Mouse (Mus musculus): ENCODE results near the gene Pipox.

Pipox gene

DNA sequence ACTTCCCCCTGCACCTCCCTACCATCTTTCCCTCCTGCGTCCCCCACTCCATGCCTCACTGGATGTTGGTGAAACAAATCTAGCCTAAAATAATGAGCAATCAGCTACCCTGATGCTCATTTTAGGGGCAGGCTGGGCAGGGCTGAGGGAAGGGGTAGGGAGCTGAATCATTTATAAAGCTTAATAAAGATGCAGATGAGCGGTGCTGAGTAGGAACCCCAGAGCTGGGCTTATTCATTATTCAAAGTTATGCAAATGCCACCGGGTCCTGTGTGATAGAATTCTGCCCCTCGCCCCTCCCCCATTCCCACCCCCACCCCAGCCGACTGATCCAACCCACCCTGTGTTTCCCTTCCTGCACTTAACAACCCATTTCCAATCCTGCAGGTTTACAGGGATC, 18.6 kb downstream of the Pipox start:
- no peak for DNase-seq

DNA sequence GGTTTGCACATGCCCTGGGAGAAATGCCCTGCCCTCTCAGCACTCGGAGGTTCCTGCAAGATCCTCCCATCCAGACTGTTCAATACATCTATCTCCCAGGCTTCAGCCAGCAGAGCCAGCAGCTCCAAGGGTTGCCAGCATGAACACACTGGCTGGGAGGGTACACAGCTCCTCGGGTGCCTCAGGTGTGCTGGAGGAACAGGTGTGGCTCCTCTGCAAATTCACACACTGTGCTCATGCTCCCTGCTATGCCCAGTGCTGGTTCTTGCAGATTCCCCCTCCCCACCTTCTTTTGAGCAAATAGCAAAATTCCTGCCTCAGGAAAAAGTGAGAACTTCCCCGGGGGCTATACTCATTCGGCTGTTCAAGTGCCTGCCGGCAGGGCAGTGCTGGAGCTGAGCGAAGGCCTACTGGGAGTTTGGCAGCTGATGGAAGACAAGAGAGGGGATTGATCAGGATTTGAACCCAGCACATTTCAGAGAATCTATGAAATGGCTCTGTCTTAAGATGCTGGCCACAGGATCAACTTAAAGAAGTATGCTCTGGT, 19.1 kb downstream of the Pipox start:
- no peak for DNase-seq

DNA sequence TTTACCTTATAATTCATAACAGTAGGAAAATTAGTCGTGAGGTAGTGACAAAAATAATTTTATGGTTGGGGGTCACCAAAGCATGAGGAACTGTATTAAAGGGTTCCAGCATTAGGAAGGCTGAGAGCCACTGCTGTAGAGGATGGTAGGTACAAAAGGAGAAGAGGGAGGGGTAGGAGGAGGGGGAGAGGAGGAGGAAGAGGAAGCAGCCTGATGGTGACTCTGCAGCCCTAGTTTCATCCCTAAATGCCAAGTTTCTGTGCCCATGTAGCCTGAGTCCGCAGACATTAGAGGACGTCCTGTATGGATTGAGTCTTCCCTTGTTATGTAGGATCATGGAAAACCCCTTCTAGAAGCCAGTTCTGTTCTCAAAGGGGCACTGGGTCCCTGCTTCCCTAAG, 20.8 kb downstream of the Pipox start:
- DNase-seq: no peak

DNA sequence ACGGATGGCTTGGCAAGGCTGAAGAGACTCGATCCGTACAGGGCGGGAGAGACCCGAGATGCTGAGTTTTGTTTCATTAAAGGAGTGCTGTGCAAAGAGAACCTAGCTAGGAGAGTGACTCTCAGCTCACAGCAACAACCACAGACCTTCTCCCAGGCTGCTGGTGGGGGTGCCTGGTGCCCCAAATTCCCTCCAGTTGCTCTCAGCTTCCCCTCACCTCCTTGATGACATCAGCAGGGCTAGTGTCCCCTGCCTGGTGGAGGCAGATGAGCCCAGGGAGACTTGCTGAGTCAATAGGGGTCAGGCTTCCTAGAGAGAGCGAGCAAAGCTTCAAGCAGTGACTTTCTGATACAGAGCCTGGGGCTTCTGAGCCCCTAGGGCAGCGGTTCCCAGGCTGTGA, 21.2 kb downstream of the Pipox start:
- DNase-seq: no peak

DNA sequence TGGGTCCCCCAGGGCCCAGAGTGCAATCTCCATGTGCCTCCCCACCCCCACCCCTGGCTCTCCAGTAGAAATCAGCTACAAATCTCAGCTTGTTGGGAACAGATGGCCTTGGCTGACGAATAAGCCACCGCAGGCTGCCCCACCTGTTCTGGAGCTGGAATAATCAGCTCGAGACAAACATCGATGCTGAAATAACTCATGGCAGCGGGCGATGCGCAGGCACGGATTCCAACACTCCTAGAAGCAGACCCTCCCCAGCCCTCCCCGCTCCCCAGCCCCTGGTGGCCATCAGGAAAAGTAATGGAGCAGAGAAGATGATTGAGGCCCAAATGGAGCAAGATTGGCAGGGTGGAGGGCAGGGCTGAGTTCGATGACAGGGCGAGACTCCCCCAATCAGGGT, 21.7 kb downstream of the Pipox start:
- DNase-seq: peak; percentile 84

DNA sequence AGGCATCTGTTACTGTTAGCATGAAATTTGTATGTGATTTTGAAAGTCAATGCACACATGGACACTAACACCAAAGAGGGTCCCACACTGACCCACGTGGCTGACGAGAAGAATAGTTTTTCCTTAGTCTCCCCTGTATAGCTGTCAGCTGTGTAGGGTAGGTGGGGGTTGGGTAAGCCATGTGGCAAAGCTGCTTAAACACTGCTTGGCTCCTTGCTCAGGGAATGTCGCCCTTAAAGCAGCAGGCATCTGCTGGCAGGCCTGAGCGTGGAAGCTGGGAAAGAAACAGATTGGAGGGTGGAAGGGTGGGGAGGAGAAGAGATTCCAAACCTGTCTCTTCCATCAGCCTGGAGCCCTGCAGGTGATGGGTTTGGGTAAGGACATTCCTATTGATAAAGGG, 22.5 kb downstream of the Pipox start:
- peak; percentile 83 for DNase-seq

DNA sequence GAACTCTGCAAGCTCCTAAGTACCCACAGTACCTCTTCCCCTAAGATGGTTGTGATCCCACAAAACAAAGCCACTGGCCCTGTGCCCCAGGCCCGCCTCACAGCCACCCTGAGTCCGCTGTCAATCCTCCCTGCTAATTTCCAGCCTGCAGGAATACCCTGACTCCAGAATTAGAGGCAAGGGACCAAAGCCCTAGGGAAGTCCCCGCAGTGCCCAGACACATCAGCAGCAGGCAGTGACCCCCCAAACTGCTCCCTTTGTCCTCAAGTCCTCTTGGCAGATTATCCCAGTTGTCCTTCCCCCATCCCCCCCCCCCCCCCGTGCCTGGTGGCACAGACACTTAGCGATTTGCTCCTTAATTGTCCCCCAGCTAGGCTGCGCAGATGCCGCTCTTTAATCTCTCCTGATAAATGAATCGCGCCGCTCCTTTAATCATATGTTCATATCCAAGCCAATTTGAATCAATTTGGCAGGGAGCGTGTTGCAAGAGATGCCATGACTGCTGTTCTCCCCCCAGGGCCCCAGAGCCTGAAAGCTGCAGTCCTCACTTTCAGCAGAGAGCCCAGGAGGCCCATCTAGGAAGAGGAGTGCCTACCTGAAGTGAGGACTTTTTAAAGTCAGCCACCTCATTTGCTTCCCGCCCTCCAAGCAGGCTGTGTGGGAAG, 26.3 kb downstream of the Pipox start:
- DNase-seq: peak; percentile 95

DNA sequence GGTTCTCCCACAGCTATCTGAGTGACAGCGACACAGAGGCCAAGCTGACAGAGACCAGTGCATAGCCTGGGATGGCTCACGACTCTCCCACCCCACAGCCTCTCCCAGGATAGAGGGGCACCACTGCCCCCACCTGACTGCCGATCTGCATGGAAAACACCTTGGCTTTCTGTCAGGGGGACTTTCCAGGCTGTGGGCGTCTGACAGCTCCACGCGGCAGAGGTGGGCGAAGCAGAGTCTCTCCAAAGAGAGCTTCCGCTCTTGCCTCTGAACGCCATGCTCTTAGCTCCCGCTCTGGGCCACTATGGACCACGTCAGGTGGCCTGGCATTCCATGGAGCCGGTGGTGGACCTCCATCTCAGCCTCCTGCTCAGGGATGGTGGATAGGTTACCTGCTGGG, 29.1 kb downstream of the Pipox start:
- DNase-seq: no peak

DNA sequence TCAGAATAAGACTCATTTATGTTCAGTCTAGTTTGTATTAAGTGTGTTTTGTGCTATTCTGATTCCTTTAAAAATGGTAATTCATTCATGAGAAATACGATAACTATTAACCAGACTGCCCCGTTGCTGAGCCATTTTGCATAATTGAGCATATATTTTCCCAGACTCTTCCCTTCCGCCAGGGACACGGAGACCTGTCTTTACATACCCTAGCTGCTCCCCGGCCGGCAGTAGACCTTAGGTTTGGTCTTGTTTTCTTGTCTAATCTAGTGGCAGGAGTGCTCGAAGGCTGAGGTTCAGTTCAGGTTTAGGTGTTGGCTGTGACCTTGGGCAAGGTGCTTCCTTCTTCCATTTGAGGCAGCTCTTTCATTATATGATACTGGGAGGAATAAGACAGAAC, 31.0 kb downstream of the Pipox start:
- no peak for DNase-seq

DNA sequence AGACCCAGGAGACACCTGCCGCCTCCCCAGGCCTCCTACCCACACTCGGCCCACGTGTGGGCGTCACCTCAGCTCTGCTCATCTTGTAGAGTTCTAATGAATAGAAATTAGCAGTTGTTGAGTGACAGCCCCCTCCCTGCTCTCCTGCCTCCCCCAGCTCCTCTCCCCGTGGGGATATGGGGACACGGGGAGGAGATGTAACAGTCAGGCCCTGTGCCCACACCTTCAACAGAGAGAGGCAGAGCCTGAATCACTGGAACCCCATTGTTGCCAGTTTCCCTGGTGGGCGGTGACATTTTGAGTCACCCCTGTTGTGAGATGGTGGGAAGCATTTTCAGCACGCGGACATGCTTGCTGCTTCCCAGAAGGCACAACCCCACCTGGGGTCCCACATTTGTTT, 32.9 kb downstream of the Pipox start:
- DNase-seq: no peak

DNA sequence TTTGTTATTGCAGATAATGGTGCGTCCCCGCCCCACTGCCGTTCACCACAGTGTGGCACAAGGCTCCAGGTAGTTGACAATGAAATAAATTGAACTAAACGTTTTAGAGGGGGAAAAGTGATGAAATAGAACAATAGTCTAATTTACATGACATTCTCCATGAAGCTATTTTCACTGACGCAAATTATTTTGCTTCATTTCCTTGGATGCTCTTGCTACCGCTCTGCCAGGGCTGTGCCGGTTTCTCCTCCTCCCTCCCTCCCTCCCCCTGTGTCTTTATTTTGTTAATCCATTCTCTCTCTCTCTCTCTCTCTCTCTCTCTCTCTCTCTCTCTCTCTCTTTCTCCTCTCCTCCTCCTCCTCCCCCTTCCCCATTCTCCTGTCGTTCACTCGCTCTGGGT, 35.3 kb downstream of the Pipox start:
- no peak for DNase-seq

DNA sequence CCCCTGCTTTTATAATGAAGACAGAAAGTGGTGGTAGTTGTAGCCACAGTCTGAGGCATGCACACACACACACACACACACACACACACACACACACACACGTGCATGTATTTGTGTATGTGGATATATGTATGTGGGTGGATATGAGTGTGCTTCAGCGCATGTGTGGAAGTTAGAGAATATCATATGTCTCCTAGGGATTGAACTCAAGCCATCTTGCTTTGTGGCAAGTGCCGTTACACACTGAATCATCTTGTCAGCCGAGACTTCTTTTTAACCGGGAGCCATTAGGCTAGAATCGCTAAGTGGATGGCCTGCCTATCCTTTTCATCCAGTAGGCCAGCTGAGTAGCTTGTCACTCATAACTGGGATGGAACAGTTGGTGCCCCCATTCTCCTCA, 36.8 kb downstream of the Pipox start:
- DNase-seq: no peak

DNA sequence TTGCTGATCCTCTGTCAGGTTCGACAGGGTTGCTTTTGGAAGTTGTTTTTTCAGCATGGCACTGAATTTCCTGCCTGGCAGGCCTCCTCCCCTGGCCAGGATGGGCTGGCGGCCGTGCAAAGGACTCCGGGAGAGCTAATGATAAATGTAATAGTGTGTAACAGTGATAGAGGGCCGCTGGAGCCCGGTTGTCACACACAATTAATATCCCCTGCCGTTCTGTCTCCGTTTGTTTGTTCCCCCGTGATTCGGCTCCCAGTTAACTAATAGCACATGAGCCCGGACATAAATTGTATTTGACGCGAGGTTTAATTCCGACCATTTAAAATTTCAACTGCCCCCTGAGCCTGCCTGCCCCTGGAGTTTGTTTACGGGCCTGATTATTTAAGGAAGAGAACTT, 38.5 kb downstream of the Pipox start:
- peak; percentile 89 for DNase-seq

DNA sequence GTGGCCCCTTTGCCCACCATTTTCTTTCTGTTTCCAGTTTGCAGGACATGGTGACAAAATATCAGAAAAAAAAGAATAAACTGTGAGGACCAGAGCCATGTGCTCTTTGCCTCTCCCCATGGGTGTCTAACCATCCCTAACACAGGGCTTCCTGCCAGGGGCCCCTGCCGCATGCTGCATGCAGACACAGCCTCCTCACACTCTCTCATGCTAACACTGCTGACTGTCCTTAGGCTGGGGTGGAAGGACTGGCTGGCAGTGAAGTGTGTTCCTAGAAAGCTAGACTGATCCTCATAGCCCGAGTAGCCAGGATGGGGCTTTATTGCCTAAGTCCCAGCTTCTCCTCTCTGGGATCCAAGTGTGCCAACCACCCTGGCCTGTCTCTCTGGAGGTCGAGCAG, 39.3 kb downstream of the Pipox start:
- no peak for DNase-seq

DNA sequence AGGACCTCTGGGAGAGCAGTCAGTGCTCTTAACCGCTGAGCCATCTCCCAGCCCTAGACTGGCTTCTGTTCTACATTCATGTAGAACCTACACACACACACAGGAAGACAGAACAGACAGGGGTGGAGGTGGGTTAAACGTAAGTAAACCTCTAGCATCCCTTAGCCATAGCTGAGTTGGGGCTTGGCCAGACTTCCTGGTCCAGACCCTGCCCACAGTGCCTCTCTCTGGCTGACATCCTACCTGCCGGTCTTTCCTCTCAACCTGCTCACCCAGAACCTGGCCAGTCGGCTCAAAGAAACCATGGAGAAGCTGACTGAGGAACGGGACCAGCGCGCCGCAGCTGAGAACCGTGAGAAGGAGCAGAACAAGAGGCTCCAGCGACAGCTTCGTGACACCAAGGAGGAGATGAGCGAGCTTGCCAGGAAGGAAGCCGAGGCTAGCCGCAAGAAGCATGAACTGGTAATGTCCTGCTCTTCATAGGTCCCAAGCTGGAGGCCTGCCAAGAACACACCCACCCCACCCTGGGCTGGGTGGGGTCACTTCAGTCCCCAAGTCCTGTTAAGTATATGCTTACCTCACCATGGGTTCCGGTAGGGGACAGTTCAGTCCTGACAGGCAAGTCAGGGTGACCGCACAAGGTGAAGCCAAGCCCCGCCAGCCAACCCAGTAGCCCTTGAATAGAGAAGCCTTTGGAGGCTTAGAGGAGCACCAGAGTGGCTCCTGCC, 40.8 kb downstream of the Pipox start:
- DNase-seq: no peak

DNA sequence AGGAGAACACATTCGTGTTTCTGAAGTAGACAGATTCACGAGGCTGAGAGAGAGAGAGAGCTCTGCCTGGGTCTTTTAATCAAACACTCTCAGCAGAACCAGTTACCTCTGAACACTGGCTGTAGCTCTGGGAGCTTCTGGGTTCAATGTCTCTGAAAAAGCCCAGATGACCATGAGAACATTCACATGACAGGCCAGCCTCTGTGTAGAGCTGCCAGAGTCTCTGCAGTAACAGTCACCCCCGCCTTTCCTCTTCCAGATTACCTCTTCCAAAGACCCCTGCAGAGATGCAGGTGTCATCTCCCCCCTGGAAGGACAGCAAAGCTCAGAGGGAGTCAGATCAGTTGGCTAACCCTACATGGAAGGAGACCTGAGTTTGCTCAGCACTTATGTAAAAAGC, 41.7 kb downstream of the Pipox start:
- peak; percentile 73 for DNase-seq

DNA sequence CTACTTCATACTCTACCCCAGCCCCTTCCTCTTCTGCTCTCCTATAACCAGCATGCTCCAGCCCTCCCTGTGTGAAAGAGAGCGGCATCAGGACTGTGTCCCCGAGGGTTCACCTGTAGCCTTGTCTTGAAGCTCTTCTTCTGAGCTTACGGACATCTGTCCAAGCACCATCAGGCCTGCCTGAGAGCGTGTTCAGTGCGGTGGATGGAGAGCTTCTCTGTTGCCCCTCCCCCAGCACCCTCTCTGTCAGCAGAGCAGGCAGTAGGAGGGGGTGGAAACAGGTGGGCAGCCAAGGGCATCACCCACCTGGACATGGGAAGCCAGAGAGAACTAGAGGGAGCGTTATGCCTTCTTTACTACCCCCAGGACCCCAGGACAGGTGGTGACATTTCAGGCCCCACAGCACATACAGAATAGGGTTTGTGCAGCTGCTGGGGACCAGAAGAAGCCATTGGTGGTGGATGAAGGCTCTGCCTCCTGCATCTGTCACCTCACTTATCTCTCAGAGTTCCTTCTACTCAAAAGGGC, 42.3 kb downstream of the Pipox start:
- DNase-seq: no peak

DNA sequence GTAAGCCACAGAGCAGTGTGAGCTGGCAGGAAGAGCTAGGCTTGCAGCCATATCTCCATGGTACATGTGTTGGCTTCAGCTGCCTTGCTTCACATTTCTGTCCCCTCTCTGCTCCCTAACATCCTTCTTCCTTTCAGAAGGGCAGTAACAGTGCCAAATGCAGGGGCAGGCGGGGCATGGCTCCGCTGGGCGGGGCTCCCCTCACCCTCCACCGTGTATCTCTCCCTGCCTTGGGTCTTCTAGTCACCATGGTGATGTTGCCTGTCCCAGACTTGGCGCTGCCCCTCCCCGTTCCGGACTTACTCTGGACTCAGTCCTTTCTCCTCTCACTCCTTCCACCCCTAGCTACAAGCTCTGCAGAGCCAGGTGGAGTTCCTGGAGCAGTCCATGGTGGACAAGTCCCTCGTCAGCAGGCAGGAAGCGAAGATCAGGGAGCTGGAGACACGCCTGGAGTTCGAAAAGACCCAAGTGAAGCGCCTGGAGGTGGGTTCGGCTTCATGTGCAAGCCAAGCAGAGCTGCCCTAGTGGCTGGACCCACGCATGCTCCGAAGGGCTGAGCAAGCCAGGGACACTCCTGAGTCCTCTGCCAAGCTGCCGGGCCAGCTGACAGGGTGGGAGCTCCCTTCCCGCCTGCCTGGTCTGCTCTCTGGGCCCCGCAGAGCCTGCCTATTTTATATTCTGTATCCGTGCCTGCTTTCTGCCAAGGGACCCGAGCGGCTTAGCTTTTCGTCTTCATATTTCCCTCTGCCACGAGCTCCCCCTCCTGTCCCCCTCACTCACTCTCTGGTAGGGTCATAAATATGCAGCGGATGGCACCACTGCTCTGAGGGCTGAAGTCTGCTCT, 43.3 kb downstream of the Pipox start:
- peak; percentile 70 for DNase-seq

DNA sequence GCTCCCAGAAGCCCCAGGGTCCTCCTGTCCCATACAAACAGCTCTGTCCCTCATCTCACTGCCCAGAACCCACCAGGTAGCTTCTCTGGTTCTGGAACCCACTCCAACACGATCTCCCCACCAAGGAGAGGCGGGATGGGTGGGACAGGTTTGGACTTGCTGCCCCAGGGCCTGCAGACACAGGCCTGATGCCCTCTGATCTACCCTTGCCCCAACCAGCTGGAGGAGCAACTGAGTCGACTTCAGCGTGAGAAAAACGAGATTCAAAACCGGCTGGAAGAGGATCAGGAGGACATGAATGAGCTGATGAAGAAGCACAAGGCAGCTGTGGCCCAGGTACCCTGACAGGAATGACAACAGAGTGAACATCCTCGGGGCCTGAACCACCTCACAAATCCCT, 44.7 kb downstream of the Pipox start:
- no peak for DNase-seq

DNA sequence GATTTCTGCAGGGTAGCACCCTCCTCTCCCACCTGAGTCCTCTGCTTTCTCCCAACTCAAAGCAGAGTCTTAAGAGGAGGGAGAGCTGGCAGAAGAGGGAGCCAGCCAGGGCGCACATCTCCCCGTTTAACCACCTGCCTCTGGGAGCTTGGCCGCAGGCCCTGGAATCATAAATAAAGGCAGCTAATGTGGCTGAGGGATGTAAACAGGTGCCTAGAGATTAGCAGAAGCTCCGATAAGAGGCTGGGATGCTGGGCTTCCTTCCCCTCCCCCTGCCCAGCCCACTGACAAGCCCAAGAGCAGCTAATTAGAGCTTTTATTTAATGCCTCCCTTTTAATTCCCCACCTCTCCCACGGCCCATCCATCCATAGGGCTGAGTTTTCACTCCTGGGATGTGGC, 45.8 kb downstream of the Pipox start:
- peak; percentile 54 for DNase-seq

DNA sequence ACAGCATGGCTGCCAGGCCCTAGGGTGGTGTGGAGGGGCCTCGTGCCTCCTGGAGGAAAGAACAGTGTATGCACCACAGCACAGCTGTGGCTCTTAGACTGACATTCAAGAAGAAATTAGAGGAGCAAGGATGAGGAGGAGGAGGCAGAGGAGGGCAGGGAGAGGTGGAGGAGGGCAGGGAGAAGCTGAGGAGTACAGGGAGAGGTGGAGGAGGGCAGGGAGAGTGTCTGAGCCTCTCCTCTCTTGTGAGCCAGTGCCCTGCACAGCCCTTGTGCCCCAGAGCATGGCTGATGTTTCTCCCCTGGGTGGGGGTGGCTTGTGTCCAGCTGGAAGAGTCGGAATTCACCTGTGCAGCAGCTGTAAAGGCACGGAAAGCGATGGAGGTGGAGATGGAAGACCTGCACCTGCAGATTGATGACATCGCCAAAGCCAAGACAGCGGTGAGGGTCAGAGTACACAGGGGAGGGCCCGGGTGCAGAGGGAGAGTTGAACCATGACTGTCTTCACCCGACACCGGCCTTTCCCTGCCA, 46.2 kb downstream of the Pipox start:
- no peak for DNase-seq

DNA sequence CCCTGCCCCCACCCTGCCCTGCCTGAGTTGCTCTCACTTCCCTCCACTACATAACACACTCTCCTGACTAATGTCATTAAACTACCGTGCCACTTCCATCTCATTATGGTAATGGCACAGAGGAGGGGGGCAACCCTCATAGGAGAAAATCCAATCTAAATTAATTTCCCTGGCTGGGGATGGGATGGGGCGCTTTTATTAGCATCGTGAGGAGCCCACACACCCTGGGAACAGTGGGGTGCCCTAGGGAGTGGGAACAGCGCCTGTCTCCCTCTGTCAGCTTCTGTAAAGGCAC, 50.0 kb downstream of the Pipox start:
- peak; percentile 18 for DNase-seq
